14 mouse cellular contexts compared by ENCODE assay signal in the genomic region with DNA sequence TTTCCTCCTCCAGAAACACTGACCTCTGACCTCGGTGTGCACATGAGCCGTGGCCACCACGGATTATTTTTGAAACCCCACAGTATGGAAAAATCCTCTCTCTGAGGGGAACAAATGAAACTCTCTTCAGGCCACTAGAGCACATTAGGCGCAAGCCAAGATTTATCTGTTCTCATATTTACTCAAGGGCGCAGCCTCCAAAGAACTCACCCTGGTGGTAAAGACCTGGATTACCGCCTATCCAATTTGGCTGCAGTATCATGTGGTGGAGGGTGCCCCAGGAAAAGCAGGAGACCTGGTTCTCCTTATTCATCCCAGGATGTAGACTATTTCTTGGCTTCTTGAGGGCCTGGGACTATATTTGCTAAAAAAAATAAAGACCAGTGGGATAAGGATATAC. TPM values are rescaled to one million over a fixed set of nuclear protein-coding genes. Genes with fewer than 3 reads are reported as not detected.
DNase-seq lines count a peak whose midpoint lies in the region; ATAC-seq and TF ChIP-seq lines count a peak whose summit lies in the region.
"Had no signal": no experiment of that assay in that cellular context is flagged by ENCODE, and none has a peak within 500 bp of the region (broad histone marks: within the 10 kb centered on the region; RNA-seq: fewer than 3 reads in every experiment).

No protein-coding gene starts in this region.

- WGBS in kidney, postnatal 0 days = 46% methylated on average over 6 of the region's 6 CpGs
- WGBS in cerebellum, adult 2 months = 70% methylated on average over 6 of the region's 6 CpGs

- no peak overlapping the region for H3K27ac ChIP-seq in kidney, postnatal 0 days
- H3K27ac ChIP-seq in CH12.LX (ENCODE audit: insufficient read depth, low read depth) = no peak overlapping the region
- no peak overlapping the region for H3K27ac ChIP-seq in cerebellum, adult 2 months (ENCODE audit: insufficient read depth, low read length)
- H3K27ac ChIP-seq: embryonic facial prominence, embryonic 10.5 days; heart, embryonic 13.5 days; hindbrain, embryonic 12.5 days; hindbrain, postnatal 0 days had no signal

- dilution Hi-C loops in CH12.LX (cut with MboI; ENCODE audit: extremely low pct_ligation_motif_present, extremely low pct_unique_long_range_greater_than_20kb, low sequenced_read_pairs) = no loop called here

- TF ChIP-seq RAD21 in CH12.LX (IDR thresholded peaks at IDR 0.05; ENCODE audit: low read depth, low read length) = no peak

- no peak overlapping the region for H3K9ac ChIP-seq in kidney, postnatal 0 days (ENCODE audit: low read depth, low read length)
- H3K9ac ChIP-seq in CH12.LX (ENCODE audit: insufficient read depth, low read depth) = no peak overlapping the region
- H3K9ac ChIP-seq: heart, embryonic 13.5 days; hindbrain, embryonic 12.5 days had no signal

- no peaks in the 10 kb centered on the region for H3K9me3 ChIP-seq in kidney, postnatal 0 days (replicated peaks; ENCODE audit: low read length)
- no peaks in the 10 kb centered on the region for H3K9me3 ChIP-seq in CH12.LX (replicated peaks; ENCODE audit: low read length)
- H3K9me3 ChIP-seq: embryonic facial prominence, embryonic 10.5 days; heart, embryonic 13.5 days; hindbrain, embryonic 12.5 days had no signal

- no peak overlapping the region for H3K4me2 ChIP-seq in kidney, postnatal 0 days (ENCODE audit: low read length)
- peak overlapping the region; percentile 71 for H3K4me2 ChIP-seq in CH12.LX (ENCODE audit: insufficient read depth, low read depth, poor library complexity, severe bottlenecking)
- H3K4me2 ChIP-seq: heart, embryonic 13.5 days; hindbrain, embryonic 12.5 days had no signal

- intact Hi-C loops in heart, postnatal 14 days (cut with DNase I) = loop anchor here (2.0 to 10.0 kb wide), 4 partner anchors 50 to 388 kb away; no protein-coding TSS in a partner anchor

- H3K27me3 ChIP-seq in kidney, postnatal 0 days (ENCODE audit: insufficient read depth, low read length) = no peaks in the 10 kb centered on the region
- no peaks in the 10 kb centered on the region for H3K27me3 ChIP-seq in CH12.LX (replicated peaks)
- H3K27me3 ChIP-seq in cerebellum, adult 2 months (ENCODE audit: control insufficient read depth, insufficient read depth, low read length) = no peaks in the 10 kb centered on the region; the same call in 1 of the 2 replicates
- H3K27me3 ChIP-seq: heart, embryonic 13.5 days; hindbrain, embryonic 12.5 days had no signal

- H3K4me3 ChIP-seq in kidney, postnatal 0 days (replicated peaks; ENCODE audit: low read depth, low read length) = no peak overlapping the region
- H3K4me3 ChIP-seq in CH12.LX (replicated peaks in 1 of 3; ENCODE audit: low read depth in 2 of 3, low read length in 2 of 3, poor library complexity in 1 of 3) = no peak overlapping the region
- no peak overlapping the region for H3K4me3 ChIP-seq in cerebellum, adult 2 months (replicated peaks; ENCODE audit: insufficient read depth, low read depth, low read length)
- H3K4me3 ChIP-seq: embryonic facial prominence, embryonic 10.5 days; heart, embryonic 13.5 days; hindbrain, embryonic 12.5 days had no signal

- in situ Hi-C loops in CH12.LX (cut with MboI; ENCODE audit: low pct_ligation_motif_present, low pct_unique_long_range_greater_than_20kb, low sequenced_read_pairs) = loop anchor here (10.0 kb wide), 1 partner anchor 88 kb away; no protein-coding TSS in a partner anchor

- peak; percentile 30; the same call in 1 of the 2 replicates for TF ChIP-seq CTCF in kidney, postnatal 0 days (IDR thresholded peaks at IDR 0.05; ENCODE audit: low read depth)
- TF ChIP-seq CTCF in CH12.LX (conservative IDR thresholded peaks at IDR 0.05 in 1 of 2, IDR thresholded peaks at IDR 0.05 in 1 of 2; ENCODE audit: low read depth in 2 of 2, low read length in 2 of 2) = peak in 1 of 2 experiments; percentile 31; a peak in 1 of 4 replicates
- TF ChIP-seq CTCF in cerebellum, adult 2 months (IDR thresholded peaks at IDR 0.05; ENCODE audit: borderline replicate concordance, insufficient read depth, low read depth, low read length) = no peak

- ATAC-seq in kidney, postnatal 0 days (replicated peaks; ENCODE audit: low FRiP score, low read depth) = no peak
- peak; percentile 42; the same call in 1 of the 2 replicates for ATAC-seq in megakaryocyte progenitor cell, adult 5-6 weeks (replicated peaks; ENCODE audit: poor library complexity)
- ATAC-seq: forebrain, embryonic 14.5 days; hindbrain, postnatal 0 days had no signal

- H3K79me2 ChIP-seq in CH12.LX (replicated peaks; ENCODE audit: control insufficient read depth, extremely low read depth, insufficient read depth, poor library complexity, severe bottlenecking) = no peaks in the 10 kb centered on the region

- TF ChIP-seq EP300 in CH12.LX (IDR thresholded peaks at IDR 0.05; ENCODE audit: low read length) = no peak

- TF ChIP-seq POLR2A in CH12.LX (IDR thresholded peaks at IDR 0.05; ENCODE audit: low read depth, low read length) = no peak
- TF ChIP-seq POLR2A in cerebellum, adult 2 months (IDR thresholded peaks at IDR 0.05; ENCODE audit: borderline replicate concordance, insufficient read depth, low read length) = no peak

- no peaks in the 10 kb centered on the region for H3K36me3 ChIP-seq in kidney, postnatal 0 days (ENCODE audit: insufficient read depth, low read length)
- no peaks in the 10 kb centered on the region for H3K36me3 ChIP-seq in CH12.LX (replicated peaks in 1 of 2; ENCODE audit: control insufficient read depth in 1 of 2, insufficient read depth in 1 of 2, low read length in 1 of 2)
- H3K36me3 ChIP-seq: embryonic facial prominence, embryonic 10.5 days; heart, embryonic 13.5 days; hindbrain, embryonic 12.5 days had no signal

- H3K4me1 ChIP-seq in kidney, postnatal 0 days (replicated peaks; ENCODE audit: insufficient read depth, low read length) = no peaks in the 10 kb centered on the region
- peaks cover 9 to 15% of the 10 kb centered on the region in 2 experiments; a peak in 3 of 4 replicates for H3K4me1 ChIP-seq in CH12.LX (ENCODE audit: control insufficient read depth in 1 of 2, insufficient read depth in 2 of 2)
- no peaks in the 10 kb centered on the region for H3K4me1 ChIP-seq in cerebellum, adult 2 months (ENCODE audit: control insufficient read depth, insufficient read depth, low read length)
- H3K4me1 ChIP-seq: hindbrain, embryonic 12.5 days had no signal

- DNase-seq in heart, adult 11 months = peak; percentile 89
- DNase-seq in heart, postnatal 14 days = no peak
- peak; percentile 54 for DNase-seq in kidney, postnatal 0 days (ENCODE audit: low spot score)
- no peak for DNase-seq in kidney, adult 11 months
- DNase-seq in CH12.LX (ENCODE audit: extremely low read depth) = no peak
- no peak for DNase-seq in cerebellum, adult 2 months
- no peak for DNase-seq in adrenal gland, postnatal 14 days
- DNase-seq: heart, postnatal 4 days had no signal

TF ChIP-seq in CH12.LX, 34 proteins besides CTCF, POLR2A, EP300 and RAD21:
- TF ChIP-seq ELF1 (IDR thresholded peaks at IDR 0.05; ENCODE audit: low read depth, low read length) = no peak
- TF ChIP-seq RCOR1 (conservative IDR thresholded peaks at IDR 0.05; ENCODE audit: low read depth, low read length) = no peak
- TF ChIP-seq BHLHE40 (IDR thresholded peaks at IDR 0.05; ENCODE audit: low read depth, low read length) = 0 out of 2 replicates have a peak, but pooled peaks have one; percentile 32
TF ChIP-seq in CH12.LX: peak in this region for 1.

RNA-seq across cellular contexts. Expression of gene Kdr, which starts 48.5 kb away (rescaled TPM):
- 100 to 1,000 TPM in 1 of 2 experiments, 10 to 100 TPM in 1; 89.7 to 101 TPM for total RNA-seq in heart, postnatal 14 days (2021)
- 19.6 and 21.9 TPM in 2 replicates for polyA plus RNA-seq in kidney, postnatal 0 days (2015; fragmentation: Nextera tagmentation; extraction: Ambion mirVana)
- not detected in 2 replicates for total RNA-seq in CH12.LX (2012; rRNA removed)
- not detected in 2 replicates for total RNA-seq in CH12.LX (2014; rRNA removed)
- polyA plus RNA-seq in CH12.LX (2012; ENCODE audit: insufficient read length, low read depth) = not detected in 2 replicates
- total RNA-seq in megakaryocyte progenitor cell, adult 5-6 weeks (2015) = 0.02 and 0.10 TPM in 2 replicates
- not detected in 2 replicates for total RNA-seq in megakaryocyte progenitor cell, adult 5-6 weeks (2017)
- polyA plus RNA-seq in cerebellum, adult 2 months (2012; rRNA removed) = 6.7 and 7.1 TPM in 2 replicates
- total RNA-seq in adrenal gland, postnatal 14 days (2021) = 97.6 and 106 TPM in 2 replicates

Comparison
In these comparisons a context has a peak if more than half of its experiments do, and no peak if none do; other contexts are left out.
1. DNase-seq: peak in heart, adult 11 months (single experiment) and kidney, postnatal 0 days (single experiment); none in heart, postnatal 14 days (0 of 2), kidney, adult 11 months (single experiment), CH12.LX (single experiment), cerebellum, adult 2 months (0 of 2) and adrenal gland, postnatal 14 days (single experiment).
2. RNA of gene Kdr, which starts 48.5 kb away (total RNA-seq): 89.7 to 101 TPM in heart, postnatal 14 days and 97.6 to 106 TPM in adrenal gland, postnatal 14 days; 0.02 to 0.10 TPM in megakaryocyte progenitor cell, adult 5-6 weeks and not detected in CH12.LX; every median in the first group is over 10 times any median in the second.